Mouse (Mus musculus): ENCODE data around the gene Mia2. TPM values are rescaled to one million over a fixed set of nuclear protein-coding genes. Genes with fewer than 3 reads are reported as not detected.

Mia2 gene
- total RNA-seq, 2 experiments from 2014 or later: 37.7 to 40.7 TPM

- no peak for DNase-seq (ENCODE audit: extremely low spot score in 1 of 2, low spot score in 2 of 2)
- intact Hi-C loops (cut with DNase I): no loop called here
Observed at GRCm38 (mm10) chr12:59084446-59084845, 11.2 kb upstream of the Mia2 start.

- DNase-seq (ENCODE audit: extremely low spot score in 1 of 2, low spot score in 2 of 2): no peak
- intact Hi-C loops (cut with DNase I): no loop called here
Observed at GRCm38 (mm10) chr12:59086171-59086570, 9.4 kb upstream of the Mia2 start.

GRCm38 (mm10) chr12:59093543-59093942 is 2.1 kb upstream of the Mia2 start:
- no peak for DNase-seq (ENCODE audit: extremely low spot score in 1 of 2, low spot score in 2 of 2)
- intact Hi-C loops (cut with DNase I): no loop called here

GRCm38 (mm10) chr12:59104771-59105170 is 9.2 kb downstream of the Mia2 start:
- no peak for DNase-seq (ENCODE audit: extremely low spot score in 1 of 2, low spot score in 2 of 2)
- intact Hi-C loops (cut with DNase I): no loop called here

GRCm38 (mm10) chr12:59105914-59106313 is 10.3 kb downstream of the Mia2 start:
- intact Hi-C loops (cut with DNase I): no loop called here
- DNase-seq (ENCODE audit: extremely low spot score in 1 of 2, low spot score in 2 of 2): no peak

- intact Hi-C loops (cut with DNase I): no loop called here
- DNase-seq (ENCODE audit: extremely low spot score in 1 of 2, low spot score in 2 of 2): no peak
Observed at GRCm38 (mm10) chr12:59106491-59106890, 10.9 kb downstream of the Mia2 start.

GRCm38 (mm10) chr12:59107926-59108325 is 12.3 kb downstream of the Mia2 start:
- intact Hi-C loops (cut with DNase I): no loop called here
- no peak for DNase-seq (ENCODE audit: extremely low spot score in 1 of 2, low spot score in 2 of 2)

- intact Hi-C loops (cut with DNase I): no loop called here
- peak in 1 of 2 experiments; percentile 57 for DNase-seq (ENCODE audit: extremely low spot score in 1 of 2, low spot score in 2 of 2)
Observed at GRCm38 (mm10) chr12:59117184-59117583, 21.6 kb downstream of the Mia2 start.

GRCm38 (mm10) chr12:59125426-59125825 is 29.8 kb downstream of the Mia2 start:
- no peak for DNase-seq (ENCODE audit: extremely low spot score in 1 of 2, low spot score in 2 of 2)

GRCm38 (mm10) chr12:59128501-59128900 is 32.9 kb downstream of the Mia2 start:
- intact Hi-C loops (cut with DNase I): no loop called here
- no peak for DNase-seq (ENCODE audit: extremely low spot score in 1 of 2, low spot score in 2 of 2)

More at GRCm38 (mm10) chr12:59125426-59125825, 29.8 kb downstream of the Mia2 start:
- intact Hi-C loops (cut with DNase I): no loop called here

- no peak for DNase-seq (ENCODE audit: extremely low spot score in 1 of 2, low spot score in 2 of 2)
- intact Hi-C loops (cut with DNase I): no loop called here
Observed at GRCm38 (mm10) chr12:59129038-59129437, 33.4 kb downstream of the Mia2 start.

GRCm38 (mm10) chr12:59129592-59129991 is 34.0 kb downstream of the Mia2 start:
- intact Hi-C loops (cut with DNase I): no loop called here
- peak in 1 of 2 experiments; percentile 16 for DNase-seq (ENCODE audit: extremely low spot score in 1 of 2, low spot score in 2 of 2)

GRCm38 (mm10) chr12:59130249-59130648 is 34.6 kb downstream of the Mia2 start:
- intact Hi-C loops (cut with DNase I): loop anchor here (5.0 kb wide), 1 partner anchor 63 kb away; the partner anchor contains the start of gene Pnn
- no peak for DNase-seq (ENCODE audit: extremely low spot score in 1 of 2, low spot score in 2 of 2)

GRCm38 (mm10) chr12:59130651-59131577 is 35.3 kb downstream of the Mia2 start:
- intact Hi-C loops (cut with DNase I): loop anchor here (5.0 kb wide), 1 partner anchor 64 kb away; the partner anchor contains the start of gene Pnn

GRCm38 (mm10) chr12:59131578-59131946 is 36.0 kb downstream of the Mia2 start:
- intact Hi-C loops (cut with DNase I): loop anchor here (5.0 kb wide), 1 partner anchor 64 kb away; the partner anchor contains the start of gene Pnn
- no peak for DNase-seq (ENCODE audit: extremely low spot score in 1 of 2, low spot score in 2 of 2)

More at GRCm38 (mm10) chr12:59130651-59131577, 35.3 kb downstream of the Mia2 start:
- peak; percentile 86 to 95 for DNase-seq (ENCODE audit: extremely low spot score in 1 of 2, low spot score in 2 of 2)

- DNase-seq (ENCODE audit: extremely low spot score in 1 of 2, low spot score in 2 of 2): no peak
- intact Hi-C loops (cut with DNase I): loop anchor here (5.0 kb wide), 1 partner anchor 65 kb away; the partner anchor contains the start of gene Pnn
Observed at GRCm38 (mm10) chr12:59132462-59132861, 36.9 kb downstream of the Mia2 start.

- intact Hi-C loops (cut with DNase I): loop anchor here (5.0 kb wide), 1 partner anchor 66 kb away; the partner anchor contains the start of gene Pnn
- DNase-seq (ENCODE audit: extremely low spot score in 1 of 2, low spot score in 2 of 2): no peak
Observed at GRCm38 (mm10) chr12:59132940-59133339, 37.3 kb downstream of the Mia2 start.

- no peak for DNase-seq (ENCODE audit: extremely low spot score in 1 of 2, low spot score in 2 of 2)
- intact Hi-C loops (cut with DNase I): loop anchor here (5.0 kb wide), 1 partner anchor 66 kb away; the partner anchor contains the start of gene Pnn
Observed at GRCm38 (mm10) chr12:59133437-59133999, 37.9 kb downstream of the Mia2 start.

- intact Hi-C loops (cut with DNase I): no loop called here
- no peak for DNase-seq (ENCODE audit: extremely low spot score in 1 of 2, low spot score in 2 of 2)
Observed at GRCm38 (mm10) chr12:59135096-59135495, 39.5 kb downstream of the Mia2 start.

Measured in left cerebral cortex, postnatal 10 days (tissue).